Mouse (Mus musculus) MEL (cell line): Measurements from ENCODE around the gene Hmg20a. TPM values are rescaled to one million over a fixed set of nuclear protein-coding genes. Genes with fewer than 3 reads are reported as not detected.

Experiments used
- DNase-seq: peaks from one replicate; pipeline ENCODE4 v3.0.0; 2011; ENCODE audit warnings: low read depth, low spot score
- H3K27ac ChIP-seq: 2 replicates; pipeline ENCODE4 v1.5.1; 2012; ENCODE audit warnings: low read depth, mild to moderate bottlenecking, control low read depth, low read length, moderate library complexity; ENCODE audit not compliant: control insufficient read depth
- H3K27me3 ChIP-seq, 2 experiments: fragments of 150-350 bp in 1 of 2; sonication (generic) in 1 of 2; 2 replicates each; pipeline ENCODE4 v1.6.1; 2012; ENCODE audit warnings: low read length in 2 of 2, mild to moderate bottlenecking in 2 of 2, improper control_type of control experiment in 1 of 2, moderate library complexity in 1 of 2; ENCODE audit not compliant: insufficient read depth in 2 of 2, control insufficient read depth in 1 of 2
- H3K36me3 ChIP-seq, 2 experiments: 2 replicates each; pipeline ENCODE4 v1.6.1; 2012 to 2014; ENCODE audit warnings: low read length in 2 of 2, improper control_type of control experiment in 1 of 2, inconsistent platforms in 1 of 2, mild to moderate bottlenecking in 1 of 2; ENCODE audit not compliant: insufficient read depth in 2 of 2, control insufficient read depth in 1 of 2
- H3K4me1 ChIP-seq, 2 experiments: fragments of 150-350 bp in 1 of 2; sonication (generic) in 1 of 2; 2 replicates each; pipeline ENCODE4 v1.6.1; 2012; ENCODE audit warnings: low read length in 2 of 2, improper control_type of control experiment in 1 of 2, mild to moderate bottlenecking in 1 of 2; ENCODE audit not compliant: insufficient read depth in 2 of 2, control insufficient read depth in 1 of 2
- H3K4me3 ChIP-seq, 2 experiments: fragments of 150-350 bp in 1 of 2; sonication (generic) in 1 of 2; 2 replicates each; pipeline ENCODE4 v1.5.1; 2012; ENCODE audit warnings: low read depth in 2 of 2, low read length in 2 of 2, mild to moderate bottlenecking in 2 of 2, moderate library complexity in 2 of 2, control low read depth in 1 of 2, improper control_type of control experiment in 1 of 2; ENCODE audit not compliant: control insufficient read depth in 1 of 2, insufficient read depth in 1 of 2
- H3K79me2 ChIP-seq: 2 replicates; pipeline ENCODE4 v1.6.1; 2012; ENCODE audit warnings: mild to moderate bottlenecking, low read length, moderate library complexity; ENCODE audit not compliant: control insufficient read depth, poor library complexity, insufficient read depth
- H3K9ac ChIP-seq: 2 replicates; pipeline ENCODE4 v1.6.1; 2012; ENCODE audit warnings: low read depth, mild to moderate bottlenecking, control low read depth, low read length, moderate library complexity; ENCODE audit not compliant: control insufficient read depth, poor library complexity, severe bottlenecking
- H3K9me3 ChIP-seq: fragments of 150-350 bp; sonication (generic); replicated peaks from 2 replicates; pipeline ENCODE4 v1.6.1; 2012; ENCODE audit warnings: mild to moderate bottlenecking, low read length, improper control_type of control experiment, moderate library complexity; ENCODE audit not compliant: insufficient read depth
- CHD1 ChIP-seq: IDR thresholded peaks from 2 replicates; pipeline ENCODE4 v1.6.1; 2012; ENCODE audit warnings: low read depth, mild to moderate bottlenecking, inconsistent platforms, low read length, improper control_type of control experiment
- EP300 ChIP-seq, 2 experiments: IDR thresholded peaks; 2 replicates each; pipeline ENCODE4 v1.6.1; 2011; ENCODE audit warnings: improper control_type of control experiment in 2 of 2, low read length in 2 of 2, low read depth in 1 of 2, mild to moderate bottlenecking in 1 of 2
- ETS1 ChIP-seq: IDR thresholded peaks from 2 replicates; pipeline ENCODE4 v1.6.1; 2012; ENCODE audit warnings: low read depth, mild to moderate bottlenecking, inconsistent platforms, low read length, improper control_type of control experiment, moderate library complexity
- RCOR1 ChIP-seq: IDR thresholded peaks from 2 replicates; pipeline ENCODE4 v1.6.1; 2012; ENCODE audit warnings: low read depth, mild to moderate bottlenecking, inconsistent platforms, low read length, improper control_type of control experiment
- TCF12 ChIP-seq: IDR thresholded peaks from 2 replicates; pipeline ENCODE4 v1.6.1; 2014; ENCODE audit warnings: low read depth, mild to moderate bottlenecking, inconsistent platforms, low read length, improper control_type of control experiment, moderate library complexity
- UBTF ChIP-seq: IDR thresholded peaks from 2 replicates; pipeline ENCODE4 v1.6.1; 2012; ENCODE audit warnings: low read depth, mild to moderate bottlenecking, inconsistent platforms, low read length, improper control_type of control experiment, moderate library complexity, borderline replicate concordance; ENCODE audit not compliant: insufficient read depth
- USF2 ChIP-seq, 2 experiments: IDR thresholded peaks; 2 replicates each; pipeline ENCODE4 v1.6.1; 2011 to 2012; ENCODE audit warnings: improper control_type of control experiment in 2 of 2, low read length in 2 of 2, borderline replicate concordance in 1 of 2, inconsistent platforms in 1 of 2, low read depth in 1 of 2, mild to moderate bottlenecking in 1 of 2; ENCODE audit not compliant: insufficient read depth in 1 of 2
- polyA plus RNA-seq, 2 experiments: library from polyadenylated mRNA; stranded (reverse) in 1 of 2; unstranded in 1 of 2; fragments of >175 nt in 1 of 2; fragments of >200 nt in 1 of 2; gene quantifications; 2 replicates each; pipeline versions ENCODE4 v1.2.1 to v1.2.4; 2012; ENCODE audit warnings: low replicate concordance in 2 of 2, low read depth in 1 of 2; ENCODE audit not compliant: insufficient read length in 2 of 2, insufficient read depth in 1 of 2, missing spikeins in 1 of 2
- total RNA-seq: library from RNA; depleted of rRNA; stranded (reverse); fragments of 300-350 nt; gene quantifications from 2 replicates; pipeline ENCODE4 v1.2.3, GENCODE M21; 2012; rRNA removed

The Hmg20a gene
- total and polyA plus RNA-seq, 3 experiments: 12.6 to 23.6 TPM; not detected in 1

GRCm38 (mm10) chr9:56540051-56540450, 121.6 kb downstream of the Hmg20a start:
- TF ChIP-seq RCOR1 (no peak), TCF12 (no peak)
- TF ChIP-seq, all 39 proteins: peak for 0
- H3K27me3 ChIP-seq: peaks cover 0 to 2% of the 10 kb centered on the region in 2 experiments; a peak in 3 of 4 replicates
- DNase-seq: no peak

GRCm38 (mm10) chr9:56544687-56545475, 126.5 kb downstream of the Hmg20a start:
- H3K9ac ChIP-seq: no peak overlapping the region
- H3K79me2 ChIP-seq: no peaks in the 10 kb centered on the region
- H3K36me3 ChIP-seq: no peaks in the 10 kb centered on the region
- no peak overlapping the region for H3K4me3 ChIP-seq
- no peak for DNase-seq
- H3K27ac ChIP-seq: no peak overlapping the region
- peaks cover 0 to 2% of the 10 kb centered on the region in 2 experiments; a peak in 3 of 4 replicates for H3K27me3 ChIP-seq
- TF ChIP-seq UBTF: no peak
- TF ChIP-seq USF2 (IDR thresholded peaks at IDR 0.05; ENCODE audit: borderline replicate concordance in 1 of 2, insufficient read depth in 1 of 2, low read depth in 1 of 2, low read length in 2 of 2): no peak
- TF ChIP-seq EP300 (IDR thresholded peaks at IDR 0.05; ENCODE audit: low read depth in 1 of 2, low read length in 2 of 2): no peak
- no peak for TF ChIP-seq ETS1
- TF ChIP-seq CHD1: no peak
- H3K4me1 ChIP-seq: no peaks in the 10 kb centered on the region
- no peaks in the 10 kb centered on the region for H3K9me3 ChIP-seq

More at GRCm38 (mm10) chr9:56540051-56540450, 121.6 kb downstream of the Hmg20a start:
- H3K9ac ChIP-seq: no peak overlapping the region
- H3K79me2 ChIP-seq: no peaks in the 10 kb centered on the region
- H3K9me3 ChIP-seq: no peaks in the 10 kb centered on the region
- H3K27ac ChIP-seq: no peak overlapping the region
- H3K4me3 ChIP-seq: no peak overlapping the region
- no peaks in the 10 kb centered on the region for H3K36me3 ChIP-seq
- peaks cover 0 to under 1% of the 10 kb centered on the region in 2 experiments; a peak in 2 of 4 replicates for H3K4me1 ChIP-seq

Other genes with a start within 250 kb of the Hmg20a start
- gene Peak1, start 542 bp upstream of the Hmg20a start, total RNA-seq: 2.8 and 4.1 TPM in 2 replicates
- 10 to 100 TPM in 1 of 2 experiments, not detected in 1; 11.7 TPM for gene Peak1, start 542 bp upstream of the Hmg20a start, polyA plus RNA-seq